Mouse (Mus musculus) cortical plate, adult 2 months (tissue): Measurements from ENCODE around the gene Fam107a.

ENCODE experiments used
- CTCF ChIP-seq: fragments of 200-500 bp; IDR thresholded peaks from 2 replicates; pipeline ENCODE4 v1.5.1; 2011; ENCODE audit warnings: mild to moderate bottlenecking, control low read depth, low read length; ENCODE audit not compliant: insufficient read depth; ENCODE audit errors: extremely low read depth
- POLR2A ChIP-seq: fragments of 200-500 bp; IDR thresholded peaks from 2 replicates; pipeline ENCODE4 v1.6.1; 2011; ENCODE audit warnings: mild to moderate bottlenecking, low read length, control low read depth; ENCODE audit not compliant: insufficient read depth; ENCODE audit errors: extremely low read depth

DNA sequence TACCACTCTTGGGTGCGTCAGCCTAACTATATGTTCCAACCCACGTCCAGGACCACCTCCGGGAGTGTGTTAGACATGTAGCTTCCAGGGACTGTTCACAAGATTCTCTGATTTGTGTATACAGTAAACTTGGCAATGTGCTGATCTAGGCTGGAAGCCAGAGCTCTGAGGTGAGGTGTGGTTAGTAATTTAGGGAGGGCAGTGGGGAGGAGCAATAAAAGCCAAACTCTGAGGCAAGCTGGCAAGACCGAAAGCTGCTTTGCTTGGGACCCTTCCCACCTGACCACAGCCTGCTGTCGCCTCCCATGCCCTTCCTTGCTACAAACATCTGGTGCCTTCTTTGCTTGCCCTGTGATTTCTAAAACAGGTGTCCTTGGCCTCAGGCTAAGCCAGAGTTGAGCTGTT is 19.9 kb downstream of the Fam107a start:
- TF ChIP-seq CTCF: no peak
- TF ChIP-seq POLR2A: no peak
